Mouse (Mus musculus) lung, postnatal 0 days (tissue): ENCODE measurements around the gene Slc35b2. TPM values are rescaled to one million over a fixed set of nuclear protein-coding genes. Genes with fewer than 3 reads are reported as not detected.

Experiments
- ATAC-seq: fragments of 200-750 bp; cut with Nextera tagmentation; 2 replicates; pipeline ENCODE4 v1.8.0; 2017; ENCODE audit warnings: moderate library complexity
- DNase-seq: peaks from one replicate; pipeline ENCODE4 v3.0.0-alpha.2; 2016; ENCODE audit warnings: low spot score
- H3K27ac ChIP-seq: fragments of 300-500 bp; sonication (generic); 2 replicates; pipeline ENCODE4 v1.5.1; 2014; ENCODE audit warnings: antibody characterized with exemption, mild to moderate bottlenecking, low read length, mixed read lengths
- H3K27me3 ChIP-seq: fragments of 300-500 bp; sonication (generic); replicated peaks from 2 replicates; pipeline ENCODE4 v1.6.1; 2014; ENCODE audit warnings: low read length, mixed read lengths; ENCODE audit not compliant: insufficient read depth
- H3K36me3 ChIP-seq: fragments of 300-500 bp; sonication (generic); 2 replicates; pipeline ENCODE4 v1.6.1; 2014; ENCODE audit warnings: low read length, mixed read lengths; ENCODE audit not compliant: insufficient read depth
- H3K4me1 ChIP-seq: fragments of 300-500 bp; sonication (generic); 2 replicates; pipeline ENCODE4 v1.6.1; 2014; ENCODE audit warnings: antibody characterized with exemption, low read depth, low read length, mixed read lengths; ENCODE audit not compliant: insufficient read depth
- H3K4me2 ChIP-seq: fragments of 300-500 bp; sonication (generic); replicated peaks from 2 replicates; pipeline ENCODE4 v1.6.1; 2014; ENCODE audit warnings: low read depth, mild to moderate bottlenecking, low read length, moderate library complexity, mixed read lengths
- H3K4me3 ChIP-seq: fragments of 300-500 bp; sonication (generic); 2 replicates; pipeline ENCODE4 v1.5.1; 2014; ENCODE audit warnings: low read depth, low read length
- H3K9ac ChIP-seq: fragments of 300-500 bp; sonication (generic); replicated peaks from 2 replicates; pipeline ENCODE4 v1.6.1; 2014; ENCODE audit warnings: low read depth, mild to moderate bottlenecking
- H3K9me3 ChIP-seq: fragments of 300-500 bp; sonication (generic); 2 replicates; pipeline ENCODE4 v1.6.1; 2016; ENCODE audit warnings: low read length, mixed read lengths
- CTCF ChIP-seq: IDR thresholded peaks from 2 replicates; pipeline ENCODE4 v1.5.1; 2016; ENCODE audit warnings: antibody characterized with exemption, mild to moderate bottlenecking
- EP300 ChIP-seq: IDR thresholded peaks from 2 replicates; pipeline ENCODE4 v1.6.1; 2016; ENCODE audit warnings: antibody characterized with exemption, mild to moderate bottlenecking, control low read depth
- WGBS: fragments of 180-500 bp; shearing (Covaris S2); extraction: QIAGEN DNeasy Blood & Tissue Kit; methylation state at CpG from one replicate; pipeline ENCODE4 v1.1.7; 2014; 5-methylcytosine and 5-hydroxymethylcytosine counted together
- polyA plus RNA-seq: library from polyadenylated mRNA; unstranded; fragments of >200 nt; fragmentation: Nextera tagmentation; extraction: Ambion mirVana; gene quantifications from 2 replicates; pipeline ENCODE4 v1.2.1, GENCODE M21; 2015

Slc35b2 gene
- polyA plus RNA-seq, 1 experiment from 2014 or later, result 85.1 TPM

DNA sequence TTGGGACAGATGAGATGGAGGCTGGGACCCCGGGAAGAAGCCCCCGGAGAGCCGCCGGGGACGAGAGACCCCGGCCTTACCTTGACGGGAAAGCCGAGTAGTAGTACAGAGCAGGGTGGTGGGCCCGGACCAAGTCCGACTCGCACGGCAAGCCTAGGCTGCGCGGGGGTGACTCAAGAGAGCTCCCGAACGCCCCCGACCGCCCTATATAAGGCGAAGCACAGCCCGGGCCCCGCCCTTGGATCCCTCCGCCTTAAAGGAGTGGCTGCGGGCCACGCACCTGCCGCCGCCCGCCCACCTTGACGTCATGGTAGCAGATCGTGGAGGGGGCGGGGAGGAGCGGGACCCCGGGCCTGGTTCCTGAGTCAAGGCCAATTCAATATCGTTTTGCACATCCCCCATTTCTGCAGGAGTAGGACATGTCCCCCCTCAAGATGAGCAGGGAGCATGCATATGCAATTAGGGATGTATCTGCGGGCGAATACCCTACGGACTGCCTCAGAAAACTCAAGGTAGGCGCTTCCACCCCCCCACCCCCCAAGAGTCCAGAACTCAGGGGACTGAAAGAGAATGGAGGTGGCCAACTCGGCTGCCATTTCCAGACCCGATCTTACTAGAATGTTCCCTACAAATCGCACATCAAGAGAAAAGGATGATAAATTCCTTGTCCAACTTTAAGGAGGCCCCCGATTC is 9.6 kb downstream of the Slc35b2 start, which contains the start of gene Hsp90ab1:
Gene Hsp90ab1, minus strand, starts transcription at position 185 of the 693 bp plus-strand sequence.
- peak within 1 kb of the TSS; percentile 97 for H3K27ac ChIP-seq
- 2% methylated on average over 35 of the region's 41 CpGs for WGBS
- H3K9me3 ChIP-seq, result no peaks in the 10 kb centered on the region
- peaks cover 2% of the 10 kb centered on the region; the same call in 1 of the 2 replicates for H3K4me1 ChIP-seq
- H3K4me3 ChIP-seq, result peak within 1 kb of the TSS; percentile 96
- DNase-seq (peak; percentile 97), ATAC-seq (peak; percentile 83)
- H3K27me3 ChIP-seq, result no peaks in the 10 kb centered on the region
- H3K4me2 ChIP-seq, result peak within 1 kb of the TSS; percentile 86
- peaks cover 32% of the 10 kb centered on the region for H3K36me3 ChIP-seq
- H3K9ac ChIP-seq, result peak within 1 kb of the TSS; percentile 65
- TF ChIP-seq EP300 (no peak), CTCF (no peak)

- DNase-seq, result peak; percentile 96
Measured at GRCm38 (mm10) chr17:45573780-45574123, 10.1 kb downstream of the Slc35b2 start.

DNA sequence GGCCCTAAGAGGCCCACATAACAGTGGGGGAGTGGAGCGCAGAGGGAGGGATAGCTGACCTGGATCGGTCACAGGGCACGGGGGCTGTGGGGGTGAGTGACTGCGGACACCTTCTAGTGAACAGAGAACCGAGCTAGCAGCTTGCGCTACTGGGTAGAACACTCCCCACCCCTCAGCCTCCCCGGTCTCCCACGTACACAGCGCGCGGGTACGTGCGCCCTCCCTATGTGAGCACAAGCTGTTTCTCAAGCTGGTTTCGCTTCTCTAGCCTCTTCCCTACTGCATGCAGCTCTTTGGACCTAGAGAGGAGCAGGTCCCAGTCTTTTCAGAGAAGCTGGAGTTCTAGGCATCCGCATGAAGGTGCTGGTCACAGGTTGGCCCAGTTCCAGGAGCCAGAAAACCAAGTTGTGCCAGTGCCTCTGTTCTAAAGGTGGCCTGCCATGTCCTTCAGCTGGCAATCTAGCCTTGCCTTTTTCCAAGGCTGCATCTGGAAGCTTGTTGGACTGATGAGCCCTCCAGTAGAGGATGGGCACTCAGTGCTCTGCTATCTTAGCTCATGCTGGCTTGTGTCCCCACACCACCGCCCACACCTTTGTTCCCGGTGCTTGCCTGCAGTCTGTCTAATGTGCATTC is 10.6 kb downstream of the Slc35b2 start:
- Histone ChIP-seq H3K9ac (peak overlapping the region; percentile 64), H3K27ac (peak overlapping the region; percentile 97), H3K4me1 (peaks cover 2% of the 10 kb centered on the region; the same call in 1 of the 2 replicates), H3K4me2 (peak overlapping the region; percentile 86), H3K9me3 (no peaks in the 10 kb centered on the region), H3K36me3 (peaks cover 22% of the 10 kb centered on the region), H3K4me3 (peak overlapping the region; percentile 96), H3K27me3 (no peaks in the 10 kb centered on the region)
- no peak for TF ChIP-seq CTCF
- TF ChIP-seq EP300, result no peak
- ATAC-seq (peak; percentile 37), DNase-seq (peak; percentile 88)
- WGBS, result 7% methylated on average over 16 of the region's 17 CpGs

More at GRCm38 (mm10) chr17:45573780-45574123, 10.1 kb downstream of the Slc35b2 start:
- Histone ChIP-seq H3K27ac (peak overlapping the region; percentile 97), H3K4me1 (peaks cover 2% of the 10 kb centered on the region; the same call in 1 of the 2 replicates), H3K36me3 (peaks cover 27% of the 10 kb centered on the region), H3K4me3 (peak overlapping the region; percentile 96), H3K9me3 (no peaks in the 10 kb centered on the region), H3K9ac (peak overlapping the region; percentile 64), H3K4me2 (peak overlapping the region; percentile 86), H3K27me3 (no peaks in the 10 kb centered on the region)
- peak; percentile 72 for ATAC-seq
- 0% methylated on average over 15 of the region's 18 CpGs for WGBS
- TF ChIP-seq CTCF (no peak), EP300 (no peak; the same call in 1 of the 2 replicates)

DNA sequence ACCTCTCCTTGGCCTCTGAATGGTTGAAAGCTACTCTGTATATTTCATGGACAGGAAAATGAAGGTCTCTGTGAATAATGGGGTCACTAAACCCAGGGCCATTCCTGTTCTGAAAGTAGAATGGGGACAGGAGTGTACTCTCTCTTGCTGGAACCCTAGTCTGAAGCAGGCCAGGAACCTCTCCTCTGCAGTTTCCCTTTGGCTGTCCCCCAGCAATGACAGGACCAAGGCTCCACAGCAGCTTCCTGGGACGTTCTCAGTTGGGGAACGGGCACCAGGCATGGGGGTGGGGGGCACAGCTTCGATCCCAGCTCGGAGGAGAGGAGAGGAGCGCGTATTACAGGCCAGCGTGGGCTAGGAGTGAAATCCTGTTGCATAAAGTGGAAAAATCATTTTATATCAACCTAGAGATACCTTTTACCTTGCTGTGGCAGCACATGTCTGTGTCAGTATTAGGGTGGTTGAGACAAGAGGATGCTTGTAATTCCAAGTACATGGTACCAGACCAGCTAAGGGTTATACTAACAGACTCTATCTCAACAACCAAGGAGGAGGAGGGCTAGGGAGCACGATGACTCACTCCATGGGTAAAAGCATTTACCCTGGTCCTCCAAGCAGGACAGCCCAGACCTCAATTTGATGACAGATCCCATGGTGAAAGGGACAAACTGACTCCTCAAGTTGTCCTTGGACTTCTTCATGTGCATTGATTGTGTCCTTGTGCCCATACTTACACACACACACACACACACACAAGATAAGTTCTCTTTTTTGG is 11.6 kb downstream of the Slc35b2 start:
- peak overlapping the region; percentile 86; the same call in 1 of the 2 replicates for H3K4me2 ChIP-seq
- no peak overlapping the region for H3K9ac ChIP-seq
- WGBS, result 83% methylated on average over 8 of the region's 8 CpGs

GRCm38 (mm10) chr17:45578242-45578641 is 14.6 kb downstream of the Slc35b2 start:
- Histone ChIP-seq H3K27me3 (no peaks in the 10 kb centered on the region), H3K4me3 (no peak overlapping the region), H3K9ac (no peak overlapping the region), H3K27ac (no peak overlapping the region), H3K4me1 (peaks cover 14% of the 10 kb centered on the region), H3K4me2 (no peak overlapping the region), H3K9me3 (no peaks in the 10 kb centered on the region), H3K36me3 (no peaks in the 10 kb centered on the region)
- TF ChIP-seq EP300, result no peak
- TF ChIP-seq CTCF, result no peak
- no peak for DNase-seq
- WGBS, result 19% methylated on average over 5 of the region's 5 CpGs
- ATAC-seq, result no peak

More for the DNA sequence above, 11.6 kb downstream of the Slc35b2 start:
- no peak for ATAC-seq
- TF ChIP-seq CTCF (no peak), EP300 (no peak)
- H3K27me3 ChIP-seq, result no peaks in the 10 kb centered on the region
- H3K9me3 ChIP-seq, result no peaks in the 10 kb centered on the region
- no peak overlapping the region for H3K4me3 ChIP-seq
- peaks cover 6% of the 10 kb centered on the region; the same call in 1 of the 2 replicates for H3K4me1 ChIP-seq
- no peak for DNase-seq
- H3K27ac ChIP-seq, result peak overlapping the region; percentile 97
- peaks cover 11% of the 10 kb centered on the region for H3K36me3 ChIP-seq

GRCm38 (mm10) chr17:45578843-45579242 is 15.2 kb downstream of the Slc35b2 start:
- no peak overlapping the region for H3K9ac ChIP-seq
- H3K4me3 ChIP-seq, result no peak overlapping the region
- no peaks in the 10 kb centered on the region for H3K36me3 ChIP-seq
- no peak overlapping the region for H3K4me2 ChIP-seq
- ATAC-seq, result no peak
- WGBS, result 82% methylated on average over 7 of the region's 7 CpGs
- TF ChIP-seq EP300 (no peak), CTCF (peak; percentile 80)
- H3K9me3 ChIP-seq, result no peaks in the 10 kb centered on the region
- H3K27ac ChIP-seq, result no peak overlapping the region
- H3K27me3 ChIP-seq, result no peaks in the 10 kb centered on the region
- peaks cover 14% of the 10 kb centered on the region for H3K4me1 ChIP-seq
- peak; percentile 53 for DNase-seq
